Mouse (Mus musculus) stomach, embryonic 16.5 days (tissue): ENCODE results near the gene Txndc11. TPM values are rescaled to one million over a fixed set of nuclear protein-coding genes. Genes with fewer than 3 reads are reported as not detected.

Experiments
- ATAC-seq: fragments of 200-750 bp; cut with Nextera tagmentation; 2 replicates; pipeline ENCODE4 v1.8.0; 2017; ENCODE audit warnings: moderate number of reproducible peaks, moderate TSS enrichment; ENCODE audit not compliant: insufficient read depth, low FRiP score
- H3K27ac ChIP-seq: fragments of 300-500 bp; sonication (generic); 2 replicates; pipeline ENCODE4 v1.5.1; 2014; ENCODE audit warnings: low read length
- H3K27me3 ChIP-seq: fragments of 300-500 bp; sonication (generic); 2 replicates; pipeline ENCODE4 v1.6.1; 2014; ENCODE audit warnings: low read length, control low read depth, mixed read lengths; ENCODE audit not compliant: control insufficient read depth, insufficient read depth
- H3K36me3 ChIP-seq: fragments of 300-500 bp; sonication (generic); 2 replicates; pipeline ENCODE4 v1.6.1; 2014; ENCODE audit warnings: low read length; ENCODE audit not compliant: control insufficient read depth, insufficient read depth
- H3K4me1 ChIP-seq: fragments of 300-500 bp; sonication (generic); 2 replicates; pipeline ENCODE4 v1.6.1; 2014; ENCODE audit warnings: low read length, control low read depth, mixed read lengths; ENCODE audit not compliant: control insufficient read depth, insufficient read depth
- H3K4me2 ChIP-seq: fragments of 300-500 bp; sonication (generic); 2 replicates; pipeline ENCODE4 v1.6.1; 2014; ENCODE audit warnings: low read depth, low read length, mixed read lengths
- H3K4me3 ChIP-seq: fragments of 300-500 bp; sonication (generic); replicated peaks from 2 replicates; pipeline ENCODE4 v1.5.1; 2014; ENCODE audit warnings: mild to moderate bottlenecking, low read length
- H3K9ac ChIP-seq: fragments of 300-500 bp; sonication (generic); 2 replicates; pipeline ENCODE4 v1.6.1; 2014; ENCODE audit warnings: low read length
- H3K9me3 ChIP-seq: fragments of 300-500 bp; sonication (generic); replicated peaks from 2 replicates; pipeline ENCODE4 v1.6.1; 2016; ENCODE audit warnings: low read length, control low read depth; ENCODE audit not compliant: control insufficient read depth
- WGBS: fragments of 180-500 bp; shearing (Covaris S2); extraction: QIAGEN DNeasy Blood & Tissue Kit; methylation state at CpG from one replicate; pipeline ENCODE4 v1.1.7; 2014; 5-methylcytosine and 5-hydroxymethylcytosine counted together
- polyA plus RNA-seq: library from polyadenylated mRNA; unstranded; fragments of >200 nt; fragmentation: Nextera tagmentation; extraction: Ambion mirVana; gene quantifications from 2 replicates; pipeline ENCODE4 v1.2.1, GENCODE M21; 2015

Gene Txndc11
- polyA plus RNA-seq, 1 experiment from 2014 or later = 34.0 TPM

GRCm38 (mm10) chr16:11046437-11046836 lies 88.0 kb downstream of the Txndc11 start:
- no peak overlapping the region for H3K27ac ChIP-seq

GRCm38 (mm10) chr16:11043239-11043638 lies 91.2 kb downstream of the Txndc11 start:
- Histone ChIP-seq H3K27ac (no peak overlapping the region), H3K9ac (no peak overlapping the region), H3K36me3 (no peaks in the 10 kb centered on the region), H3K4me1 (no peaks in the 10 kb centered on the region), H3K4me3 (no peak overlapping the region), H3K4me2 (no peak overlapping the region), H3K27me3 (no peaks in the 10 kb centered on the region), H3K9me3 (no peaks in the 10 kb centered on the region)
- 82% methylated on average over 5 of the region's 5 CpGs for WGBS
- ATAC-seq = no peak

More at GRCm38 (mm10) chr16:11046437-11046836, 88.0 kb downstream of the Txndc11 start:
- Histone ChIP-seq H3K36me3 (no peaks in the 10 kb centered on the region), H3K27me3 (no peaks in the 10 kb centered on the region), H3K9me3 (no peaks in the 10 kb centered on the region), H3K4me2 (no peak overlapping the region), H3K4me1 (no peaks in the 10 kb centered on the region), H3K9ac (no peak overlapping the region), H3K4me3 (no peak overlapping the region)
- ATAC-seq = peak; percentile 17; the same call in 1 of the 2 replicates
- whole genome bisulfite sequencing = 78% methylated on average over 7 of the region's 7 CpGs

DNA sequence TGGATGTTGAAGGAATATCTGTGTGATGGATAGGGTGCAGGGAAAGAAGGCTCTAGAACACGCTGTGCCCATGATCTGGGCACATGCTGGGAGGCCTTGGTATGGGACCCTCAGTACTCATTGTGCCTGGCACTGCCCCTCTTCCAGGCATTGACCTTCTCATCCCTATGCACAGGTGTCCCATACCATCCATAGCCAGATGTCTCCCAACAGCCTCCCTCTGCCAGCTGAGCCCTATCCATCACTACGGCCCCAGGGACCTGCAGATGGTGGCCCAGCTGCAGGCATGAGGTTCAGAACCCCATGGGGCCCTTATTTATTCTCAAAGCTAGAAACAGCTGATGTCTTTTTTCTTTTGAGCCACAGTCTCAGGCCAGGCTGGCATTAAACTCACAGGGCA lies 93.8 kb downstream of the Txndc11 start:
- no peak overlapping the region for H3K4me2 ChIP-seq
- no peak for ATAC-seq
- H3K27me3 ChIP-seq = no peaks in the 10 kb centered on the region
- H3K4me3 ChIP-seq = no peak overlapping the region
- no peak overlapping the region for H3K27ac ChIP-seq
- no peak overlapping the region for H3K9ac ChIP-seq
- no peaks in the 10 kb centered on the region for H3K4me1 ChIP-seq
- H3K36me3 ChIP-seq = no peaks in the 10 kb centered on the region
- 78% methylated on average over 2 of the region's 2 CpGs for WGBS
- no peaks in the 10 kb centered on the region for H3K9me3 ChIP-seq

- Histone ChIP-seq H3K27me3 (no peaks in the 10 kb centered on the region), H3K36me3 (no peaks in the 10 kb centered on the region), H3K9me3 (no peaks in the 10 kb centered on the region), H3K4me3 (no peak overlapping the region), H3K4me1 (no peaks in the 10 kb centered on the region), H3K27ac (no peak overlapping the region), H3K4me2 (no peak overlapping the region), H3K9ac (0 out of 2 replicates have a peak overlapping the region, but pooled peaks have one; percentile 31)
- peak; percentile 51; the same call in 1 of the 2 replicates for ATAC-seq
- WGBS = 28% methylated on average over 15 of the region's 15 CpGs
Observed at GRCm38 (mm10) chr16:11035790-11036431, 98.5 kb downstream of the Txndc11 start.

GRCm38 (mm10) chr16:11035273-11035672 lies 99.2 kb downstream of the Txndc11 start:
- Histone ChIP-seq H3K9me3 (no peaks in the 10 kb centered on the region), H3K27me3 (no peaks in the 10 kb centered on the region), H3K27ac (no peak overlapping the region), H3K9ac (no peak overlapping the region), H3K4me1 (no peaks in the 10 kb centered on the region), H3K4me3 (no peak overlapping the region), H3K36me3 (no peaks in the 10 kb centered on the region), H3K4me2 (no peak overlapping the region)
- 85% methylated on average over 9 of the region's 9 CpGs for WGBS
- ATAC-seq = no peak

DNA sequence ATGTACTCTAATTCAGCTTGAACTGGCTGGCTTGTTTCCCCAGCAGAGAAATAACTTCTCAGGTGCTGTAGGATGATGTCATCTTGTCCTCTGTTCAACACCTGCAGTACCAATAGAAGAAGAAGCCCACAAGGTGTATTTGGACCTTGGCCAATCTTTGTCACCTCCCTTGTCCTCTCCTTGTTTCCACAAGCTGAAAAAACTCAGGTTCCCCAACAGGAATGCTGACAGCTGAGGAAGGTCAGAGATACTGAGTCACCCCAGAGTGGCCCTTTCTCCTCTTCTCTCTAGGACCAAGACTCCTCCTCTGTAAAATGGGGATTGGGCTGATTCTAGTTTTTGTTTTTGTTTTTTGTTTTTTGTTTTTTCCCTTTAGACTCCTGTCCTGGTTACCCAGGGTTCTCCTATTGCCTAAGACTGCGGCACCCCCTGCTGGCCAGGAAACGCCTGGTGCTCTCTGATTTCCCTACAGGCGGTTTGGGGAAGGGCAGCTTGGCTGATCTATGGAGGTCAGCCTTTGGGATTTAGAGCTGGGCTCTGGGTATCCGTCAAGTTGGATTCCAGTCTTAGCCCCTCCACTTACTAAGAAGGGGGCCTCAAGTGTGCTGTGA lies 100.2 kb downstream of the Txndc11 start:
- no peak overlapping the region for H3K4me2 ChIP-seq
- H3K9me3 ChIP-seq = no peaks in the 10 kb centered on the region
- no peaks in the 10 kb centered on the region for H3K4me1 ChIP-seq
- H3K9ac ChIP-seq = no peak overlapping the region
- no peaks in the 10 kb centered on the region for H3K36me3 ChIP-seq
- H3K27me3 ChIP-seq = no peaks in the 10 kb centered on the region
- H3K4me3 ChIP-seq = no peak overlapping the region
- WGBS = 0% methylated on average over 4 of the region's 4 CpGs
- H3K27ac ChIP-seq = no peak overlapping the region
- ATAC-seq = peak; percentile 81; the same call in 1 of the 2 replicates

DNA sequence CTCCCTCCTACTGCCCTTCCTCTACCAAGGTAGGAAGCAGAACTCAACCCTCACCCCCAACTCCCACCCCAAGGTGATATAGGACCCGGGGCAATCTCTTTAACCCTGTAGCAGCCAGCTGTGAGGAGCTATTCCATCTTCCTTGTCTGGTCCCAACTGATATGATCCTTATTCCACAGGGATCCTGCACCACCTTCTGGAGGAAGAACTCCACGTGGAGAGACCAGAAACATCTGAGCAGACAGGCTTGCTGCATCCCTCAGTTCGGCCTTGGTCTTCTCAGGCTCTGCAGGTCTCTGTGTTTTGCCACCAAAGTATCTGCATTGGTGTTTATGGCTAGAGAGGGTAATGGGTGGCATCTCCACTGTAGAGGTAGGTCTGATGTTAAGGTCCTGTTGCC lies 103.1 kb downstream of the Txndc11 start:
- Histone ChIP-seq H3K4me3 (no peak overlapping the region), H3K9ac (no peak overlapping the region), H3K4me1 (no peaks in the 10 kb centered on the region), H3K27me3 (no peaks in the 10 kb centered on the region), H3K36me3 (no peaks in the 10 kb centered on the region), H3K9me3 (no peaks in the 10 kb centered on the region), H3K27ac (no peak overlapping the region), H3K4me2 (no peak overlapping the region)
- no peak for ATAC-seq
- 46% methylated on average over 3 of the region's 3 CpGs for WGBS

DNA sequence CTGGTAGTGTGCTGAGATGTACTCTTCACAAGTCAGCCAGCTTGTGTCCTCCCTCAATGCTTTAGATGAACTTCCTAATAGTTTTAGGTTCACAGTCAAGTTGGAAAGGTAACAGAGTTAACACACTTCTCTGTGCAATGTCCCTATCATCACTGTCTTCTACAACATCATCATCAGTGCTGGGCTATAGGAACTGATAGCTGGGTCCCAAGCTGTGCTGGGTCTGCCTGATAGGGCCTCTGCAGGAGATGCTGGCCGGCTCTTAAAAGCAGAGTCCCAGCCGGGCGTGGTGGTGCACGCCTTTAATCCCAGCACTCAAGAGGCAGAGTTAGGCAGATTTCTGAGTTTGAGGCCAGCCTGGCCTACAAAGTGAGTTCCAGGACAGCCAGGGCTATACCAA lies 103.6 kb downstream of the Txndc11 start:
- Histone ChIP-seq H3K36me3 (no peaks in the 10 kb centered on the region), H3K4me1 (no peaks in the 10 kb centered on the region), H3K4me3 (no peak overlapping the region), H3K27ac (no peak overlapping the region), H3K4me2 (no peak overlapping the region), H3K9me3 (no peaks in the 10 kb centered on the region), H3K27me3 (no peaks in the 10 kb centered on the region), H3K9ac (no peak overlapping the region)
- no peak for ATAC-seq
- WGBS = 77% methylated on average over 4 of the region's 4 CpGs

DNA sequence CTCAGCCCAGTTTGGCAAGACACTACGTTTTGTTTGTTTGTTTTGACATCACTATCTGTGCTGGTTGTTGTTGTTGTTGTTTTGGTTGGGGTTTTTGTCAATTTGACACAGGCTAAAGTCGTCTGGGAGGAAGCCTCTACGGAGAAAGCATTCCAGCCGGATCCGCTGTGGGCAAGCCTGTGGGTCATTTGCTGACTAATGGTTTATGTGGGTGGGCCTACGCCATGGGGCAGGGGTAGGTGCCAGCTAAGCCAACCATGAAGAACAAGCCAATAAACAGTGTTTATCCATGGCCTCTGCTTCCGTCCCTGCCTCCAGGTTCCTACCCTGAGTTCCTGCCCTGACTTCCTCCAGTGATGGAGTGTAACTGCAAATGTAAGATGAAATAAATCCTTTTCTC lies 106.2 kb downstream of the Txndc11 start:
- Histone ChIP-seq H3K4me1 (no peaks in the 10 kb centered on the region), H3K27ac (no peak overlapping the region), H3K4me3 (no peak overlapping the region), H3K27me3 (no peaks in the 10 kb centered on the region), H3K4me2 (no peak overlapping the region), H3K9ac (no peak overlapping the region), H3K9me3 (no peaks in the 10 kb centered on the region), H3K36me3 (no peaks in the 10 kb centered on the region)
- ATAC-seq = no peak
- 81% methylated on average over 7 of the region's 7 CpGs for WGBS
